Mouse (Mus musculus): ENCODE results near the gene Siah1a.

DNA sequence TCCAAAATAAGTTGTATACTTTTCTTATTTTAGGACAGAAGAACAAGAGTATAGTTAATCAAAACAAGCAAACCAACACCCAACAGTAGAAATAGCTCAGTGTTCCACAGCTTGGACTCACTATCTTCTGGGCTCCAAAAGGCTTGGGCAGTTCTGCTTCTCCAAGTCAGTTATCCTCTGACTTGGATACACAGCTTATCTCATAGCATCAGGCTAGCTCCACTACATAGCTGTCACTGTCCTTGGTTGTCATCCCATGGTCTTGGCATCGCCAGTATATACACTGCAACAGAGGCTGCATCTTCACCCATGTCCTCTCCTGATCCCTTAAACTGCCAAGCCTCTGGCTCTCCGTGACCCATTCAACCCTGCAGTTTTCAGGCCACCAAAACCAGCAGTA is 50.0 kb downstream of the Siah1a start:
- TF ChIP-seq POLR2AphosphoS2 (IDR thresholded peaks at IDR 0.05; ENCODE audit: low read depth, low read length) (no peak), MEF2A (IDR thresholded peaks at IDR 0.05; ENCODE audit: borderline replicate concordance, low read depth, low read length) (no peak), TCF12 (IDR thresholded peaks at IDR 0.05; ENCODE audit: low read depth, low read length) (no peak), HCFC1 (IDR thresholded peaks at IDR 0.05; ENCODE audit: low read depth, low read length) (no peak), POLR2A (IDR thresholded peaks at IDR 0.05; ENCODE audit: low read depth, low read length) (no peak), ETS1 (conservative IDR thresholded peaks at IDR 0.05; ENCODE audit: low read depth, low read length) (no peak), RCOR1 (conservative IDR thresholded peaks at IDR 0.05; ENCODE audit: low read depth, low read length) (no peak), MAZ (IDR thresholded peaks at IDR 0.05; ENCODE audit: low read depth, low read length) (no peak), EP300 (IDR thresholded peaks at IDR 0.05; ENCODE audit: low read length) (no peak), E2F4 (IDR thresholded peaks at IDR 0.05; ENCODE audit: insufficient replicate concordance, low read depth, low read length) (no peak), USF2 (conservative IDR thresholded peaks at IDR 0.05; ENCODE audit: low read depth, low read length) (no peak), CHD1 (IDR thresholded peaks at IDR 0.05; ENCODE audit: low read depth, low read length) (no peak), NRF1 (IDR thresholded peaks at IDR 0.05; ENCODE audit: low read depth, low read length) (no peak)

Measured in CH12.LX (cell line).